Mouse (Mus musculus): ENCODE measurements around the gene Kif16b.

Kif16b gene

DNA sequence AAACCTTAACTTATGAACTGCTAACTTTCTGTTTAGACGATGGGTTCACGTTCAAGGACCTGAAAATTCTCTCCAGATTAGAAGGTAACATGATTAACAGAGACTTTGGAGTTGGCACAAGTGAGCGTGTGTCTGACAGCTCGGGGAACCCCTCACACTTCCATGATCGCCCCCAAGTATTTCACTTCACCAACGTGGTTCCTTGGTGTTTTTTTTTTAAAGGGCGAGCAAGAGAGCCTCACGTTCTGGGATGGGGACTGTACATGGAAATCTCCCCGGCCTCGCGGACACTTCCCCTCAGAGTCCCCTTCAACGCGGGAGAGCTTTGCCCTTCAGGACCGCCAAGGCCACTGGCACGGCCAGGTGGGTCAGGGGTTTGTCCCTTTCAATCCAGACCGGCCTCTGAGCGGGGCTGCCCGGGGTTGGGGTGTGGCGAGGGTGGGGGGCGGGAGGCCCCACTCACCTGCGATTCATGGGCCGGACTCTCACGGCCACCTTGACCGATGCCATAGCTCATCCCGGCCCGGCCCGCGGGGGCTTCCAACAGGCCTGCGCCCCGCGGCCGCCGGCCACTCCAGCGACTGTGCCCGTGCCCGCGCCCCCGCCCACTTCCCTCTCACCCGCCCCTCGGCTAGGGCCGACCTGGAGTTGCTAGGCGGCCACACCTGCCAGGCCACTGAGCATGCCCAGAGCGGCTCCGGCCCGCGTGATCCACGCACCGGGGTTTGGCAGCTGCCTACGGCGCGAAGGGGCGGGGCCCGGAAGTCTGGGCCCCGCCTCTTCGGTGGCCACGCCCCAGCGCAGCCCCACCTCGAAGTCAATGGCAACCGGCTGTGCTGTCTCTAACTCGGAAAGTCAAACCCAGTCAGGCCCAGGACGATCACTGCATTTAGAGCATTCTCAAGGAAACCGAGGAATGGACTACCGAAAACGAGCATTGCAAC lies at the start of gene Kif16b:
Kif16b (minus strand) TSS at position 670 of the 944 bp plus-strand sequence.
- CTCF ChIA-PET = no interaction called here

DNA sequence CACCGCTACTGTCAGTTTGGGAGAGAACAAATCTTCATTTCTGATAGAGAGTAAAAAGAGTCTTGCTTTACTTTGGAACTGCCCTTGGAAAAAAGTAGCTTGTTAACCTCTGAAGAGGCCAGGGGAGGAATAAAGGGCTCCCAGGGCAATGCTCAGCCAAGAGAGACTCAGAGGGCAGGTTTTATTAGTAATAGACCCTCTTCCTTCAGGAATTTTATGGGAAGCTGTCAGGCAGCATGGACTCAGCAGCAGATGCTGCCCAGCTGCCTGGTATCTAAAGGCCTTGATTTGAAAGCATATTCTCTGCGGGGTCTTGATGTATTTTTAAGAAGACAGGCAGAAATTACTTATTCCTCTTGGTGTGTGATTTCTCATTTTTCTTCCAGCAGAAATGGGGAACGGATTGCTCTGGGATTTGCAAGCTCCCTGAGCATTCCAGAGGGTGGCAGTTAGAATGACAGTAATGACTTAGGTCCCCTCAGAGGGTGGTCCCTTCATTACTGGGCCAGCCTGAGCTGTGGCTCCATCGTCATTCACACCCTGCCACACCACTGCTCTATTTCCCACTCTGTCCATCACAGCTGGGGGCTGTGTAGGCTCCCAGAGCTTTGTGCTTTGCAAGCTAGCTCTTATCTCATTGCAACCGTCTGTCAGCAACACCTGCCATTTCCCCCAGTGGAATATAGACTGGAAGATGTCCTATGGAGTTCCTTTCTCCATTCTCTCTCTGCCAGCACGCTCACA lies 39.7 kb upstream of the Kif16b start:
- CTCF ChIA-PET = no interaction called here

GRCm38 (mm10) chr2:142930445-142930844 lies 29.1 kb upstream of the Kif16b start:
- CTCF ChIA-PET = no interaction called here

DNA sequence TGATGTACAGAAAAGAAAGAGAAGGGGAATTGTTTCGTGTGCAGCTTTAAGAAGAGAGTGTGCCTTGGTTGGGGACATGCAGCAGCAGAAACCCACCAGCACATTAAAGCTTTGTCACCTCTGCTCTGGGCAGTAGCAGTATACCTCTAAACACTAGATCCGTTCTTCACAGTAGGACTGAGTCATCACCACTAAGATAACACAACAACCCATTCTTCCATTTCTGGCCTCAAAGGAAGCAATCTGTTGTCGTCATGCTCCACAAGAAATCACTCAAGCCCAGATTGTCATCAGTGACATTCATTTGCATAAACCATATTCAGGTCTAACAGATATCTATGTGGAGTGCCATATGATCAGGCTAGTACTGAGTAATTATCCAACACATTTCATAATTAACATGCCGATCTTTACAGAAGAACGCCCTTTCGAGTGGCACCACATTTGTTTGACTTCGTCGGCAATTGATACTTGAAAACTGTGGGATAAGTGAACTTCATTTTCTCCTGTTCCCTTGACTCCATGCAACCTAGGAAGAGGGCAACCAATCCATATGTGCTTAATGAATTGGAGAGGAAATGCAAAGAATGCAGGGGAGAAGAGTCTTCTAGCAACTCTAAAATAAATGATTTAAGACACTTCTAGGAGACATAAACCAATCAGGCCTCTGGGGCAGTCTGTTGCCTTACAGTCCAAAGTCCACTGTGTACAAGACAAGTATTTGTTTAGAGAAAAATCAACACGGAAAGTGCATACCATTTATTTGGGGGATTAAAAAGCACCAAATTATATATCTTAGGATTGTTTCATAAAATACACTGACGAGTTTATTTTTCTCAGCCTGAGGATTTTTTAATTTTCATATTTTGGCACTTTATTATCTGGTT lies 28.1 kb upstream of the Kif16b start:
- CTCF ChIA-PET = no interaction called here

DNA sequence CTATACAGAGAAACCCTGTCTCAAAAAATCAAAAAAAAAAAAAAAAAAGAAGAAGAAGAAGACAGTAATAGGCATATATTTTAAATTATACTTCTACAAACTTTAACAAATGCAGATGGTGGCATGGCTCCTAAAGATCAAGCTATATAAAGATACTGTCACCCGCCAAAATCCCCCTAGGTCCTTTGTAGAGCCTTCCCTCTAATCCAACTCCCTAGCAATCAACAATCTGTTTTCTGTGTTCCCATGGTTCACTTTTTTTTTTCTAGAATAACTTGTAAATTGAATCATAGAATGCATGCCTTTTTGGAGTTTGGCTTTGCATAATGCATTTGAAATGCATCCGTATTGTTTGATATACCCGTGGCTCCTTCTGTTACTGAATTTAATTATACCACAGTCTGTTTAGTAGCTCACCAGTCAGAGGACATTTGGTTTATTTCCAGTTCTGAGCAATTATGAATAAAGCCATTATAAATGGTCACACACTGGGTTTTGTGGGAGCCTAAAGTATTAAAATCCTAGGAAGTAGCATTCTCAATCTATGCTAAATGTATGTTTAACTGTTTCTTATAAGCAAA lies 9.6 kb upstream of the Kif16b start:
- CTCF ChIA-PET = no interaction called here

- CTCF ChIA-PET = interaction anchor here (0.5 kb wide), 1 partner anchor 77 kb away, joined by 7 read pairs; no protein-coding TSS in a partner anchor
Measured at GRCm38 (mm10) chr2:142909213-142909612, 7.9 kb upstream of the Kif16b start.

- CTCF ChIA-PET = no interaction called here
Measured at GRCm38 (mm10) chr2:142907056-142907455, 5.7 kb upstream of the Kif16b start.

DNA sequence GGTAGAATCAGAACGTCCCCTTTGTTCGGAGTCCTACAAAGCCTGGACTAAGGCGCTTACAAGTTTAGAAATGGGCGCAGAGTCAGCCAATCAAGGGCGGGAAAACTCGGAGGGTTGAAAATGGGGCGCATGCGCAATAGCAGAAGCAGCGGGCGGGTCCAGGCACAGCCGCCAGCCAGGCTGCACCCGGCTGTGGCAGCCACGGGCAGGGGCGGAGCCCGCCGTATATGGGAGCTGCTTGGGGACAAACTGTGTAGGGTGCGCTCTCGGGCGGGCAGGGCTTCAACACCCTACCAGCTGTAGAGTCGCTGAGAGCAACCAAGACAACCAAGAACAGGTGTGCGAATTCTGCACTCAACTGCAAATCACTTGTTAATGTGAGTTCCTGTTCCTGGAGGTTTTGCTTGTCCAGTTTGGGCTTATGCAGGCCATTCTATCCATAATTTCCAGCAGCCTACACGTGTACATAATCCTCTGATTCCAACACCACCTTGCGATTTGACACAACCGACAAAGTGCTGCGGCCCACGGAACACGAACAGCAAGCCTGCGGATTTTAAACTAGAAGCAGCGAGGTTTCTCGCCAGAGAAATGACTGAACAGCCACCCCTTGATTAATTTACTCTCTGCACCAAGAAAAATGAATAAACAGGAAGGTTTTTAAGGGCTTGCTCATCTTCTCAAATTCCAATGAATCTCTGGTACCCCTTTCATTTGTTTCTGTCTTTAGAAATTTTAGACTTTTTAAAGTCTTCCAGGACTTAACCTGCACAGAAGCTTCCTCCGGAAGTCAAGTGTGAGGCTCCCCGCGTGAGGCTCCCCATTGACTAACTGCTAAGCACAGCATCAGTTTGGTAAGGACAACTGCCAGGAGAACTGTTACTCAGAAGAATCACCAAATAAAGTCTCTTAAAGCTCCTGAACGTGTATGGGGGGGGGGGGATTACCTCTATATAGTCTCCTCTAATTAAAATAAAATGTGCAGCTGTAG lies 1.9 kb upstream of the Kif16b start:
- CTCF ChIA-PET = interaction anchor here (0.6 to 1.0 kb wide), 2 partner anchors 14 to 314 kb away, joined by 3 to 7 read pairs; no protein-coding TSS in a partner anchor

DNA sequence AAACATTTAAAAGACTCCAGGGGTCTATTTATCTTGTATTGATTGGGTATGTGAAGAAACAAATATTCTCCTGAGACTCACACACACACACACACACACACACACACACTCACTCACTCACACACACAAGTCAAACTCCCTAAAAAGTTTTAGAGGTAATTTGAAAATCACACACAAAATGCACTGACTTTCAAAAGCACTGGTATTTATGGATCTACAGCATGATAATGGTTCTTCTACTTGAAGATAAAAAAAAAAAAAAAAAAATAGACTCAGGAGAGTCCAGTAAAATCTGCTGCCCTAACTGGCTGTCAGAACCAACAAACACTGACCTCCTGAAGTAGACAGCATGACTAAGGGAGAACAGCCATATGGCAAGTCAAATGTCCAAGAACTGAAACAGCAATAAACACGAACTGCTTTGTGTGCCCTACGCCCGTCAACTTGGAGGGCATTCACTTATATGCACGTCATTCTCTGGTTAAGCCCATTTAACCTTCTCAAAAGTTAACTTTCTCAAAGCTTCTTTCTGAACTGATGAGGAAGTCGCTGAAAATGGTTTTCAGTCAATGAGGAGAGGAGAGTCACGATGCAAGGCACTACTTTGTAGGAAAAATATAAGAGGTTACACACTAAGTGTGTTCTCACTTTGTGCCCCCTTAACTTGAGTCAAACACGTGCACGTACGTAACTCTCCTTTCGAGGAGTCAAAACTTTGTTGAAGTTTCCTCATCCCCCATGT lies 1.0 kb downstream of the Kif16b start:
- CTCF ChIA-PET = no interaction called here

GRCm38 (mm10) chr2:142893780-142894179 lies 7.6 kb downstream of the Kif16b start:
- CTCF ChIA-PET = no interaction called here

- CTCF ChIA-PET = no interaction called here
Measured at GRCm38 (mm10) chr2:142891283-142891682, 10.0 kb downstream of the Kif16b start.

GRCm38 (mm10) chr2:142884456-142884855 lies 16.9 kb downstream of the Kif16b start:
- CTCF ChIA-PET = no interaction called here

- CTCF ChIA-PET = no interaction called here
Measured at GRCm38 (mm10) chr2:142883625-142883994, 17.7 kb downstream of the Kif16b start.

DNA sequence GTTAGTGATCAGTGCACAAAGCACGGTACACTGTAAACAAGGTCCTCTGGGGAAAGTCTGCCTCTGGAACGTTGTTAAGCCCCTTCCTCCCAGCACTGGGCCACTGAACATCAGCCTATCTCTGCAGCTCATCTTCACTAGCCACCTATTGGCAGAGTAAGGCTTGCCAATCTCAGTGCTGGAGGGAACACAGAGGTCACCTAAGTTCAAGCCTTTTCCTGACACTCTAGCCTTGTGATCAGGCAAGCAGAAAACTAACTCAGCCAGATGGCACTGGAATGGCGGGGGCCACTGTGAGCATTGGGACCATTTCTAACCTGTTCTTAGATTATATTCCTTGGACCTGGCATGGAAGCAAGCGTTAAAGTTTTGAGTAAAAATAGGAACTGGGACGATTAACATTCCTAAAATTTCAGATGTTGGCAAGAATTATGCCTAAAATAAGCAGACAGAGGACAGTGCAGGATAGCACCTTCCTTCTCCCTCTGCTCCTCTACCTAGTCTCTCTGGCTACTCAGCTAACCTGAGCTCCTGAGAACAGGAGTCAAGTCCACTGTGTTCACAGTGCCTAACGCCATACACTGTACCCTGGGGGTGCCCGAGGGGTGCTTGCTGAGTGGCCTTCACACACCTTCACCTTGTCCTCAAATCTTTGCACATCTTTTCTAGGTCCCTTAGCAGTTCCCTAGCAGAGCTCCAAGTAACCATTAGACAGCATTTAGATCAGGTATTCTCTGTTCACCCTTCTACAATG lies 18.3 kb downstream of the Kif16b start:
- CTCF ChIA-PET = no interaction called here

GRCm38 (mm10) chr2:142882466-142882865 lies 18.9 kb downstream of the Kif16b start:
- CTCF ChIA-PET = no interaction called here

DNA sequence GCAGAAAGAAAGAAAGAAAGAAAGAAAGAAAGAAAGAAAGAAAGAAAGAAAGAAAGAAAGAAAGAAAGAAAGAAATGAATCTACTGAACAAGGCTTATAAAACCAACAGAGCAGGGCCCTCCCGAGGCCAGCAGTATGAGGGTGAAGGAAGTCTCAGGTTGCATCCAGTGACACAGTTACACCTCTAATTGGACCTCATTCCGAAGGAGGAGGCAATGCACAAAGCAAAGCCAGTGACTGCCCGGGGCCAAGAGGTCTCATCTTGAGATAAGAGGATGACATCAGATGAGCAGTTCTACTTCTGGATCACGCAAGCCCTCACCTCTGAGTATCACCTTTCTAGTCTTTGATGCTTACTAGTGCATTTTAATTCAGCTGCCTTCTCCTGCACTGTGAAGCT lies 20.2 kb downstream of the Kif16b start:
- CTCF ChIA-PET = no interaction called here

GRCm38 (mm10) chr2:142879257-142879818 lies 22.0 kb downstream of the Kif16b start:
- CTCF ChIA-PET = no interaction called here

DNA sequence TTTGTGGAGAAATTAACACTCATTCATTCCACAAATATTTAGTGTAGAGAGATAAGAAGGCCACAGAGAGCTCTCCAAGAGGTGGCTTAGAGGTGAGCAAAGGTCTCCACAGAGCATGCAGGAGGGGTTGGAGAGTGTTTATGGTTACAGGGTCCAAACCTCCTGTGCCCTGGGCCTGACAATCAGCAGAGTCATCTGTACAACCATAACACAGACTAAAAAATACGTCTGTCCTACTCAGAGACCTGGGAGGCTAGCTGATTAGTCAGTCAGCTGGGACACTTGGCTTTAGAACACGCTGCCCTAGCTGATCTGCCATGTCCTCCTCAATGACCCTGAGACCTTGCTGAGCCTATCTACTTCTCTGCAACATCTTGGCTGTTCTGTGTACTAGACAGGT lies 24.7 kb downstream of the Kif16b start:
- CTCF ChIA-PET = no interaction called here

- CTCF ChIA-PET = no interaction called here
Measured at GRCm38 (mm10) chr2:142875936-142876335, 25.4 kb downstream of the Kif16b start.
